Mouse (Mus musculus) retina, embryonic 14.5 days (tissue): Measurements from ENCODE around the gene Sacm1l.
A peak's percentile ranks its signal among the peaks of the same experiment; 100 is the strongest.

Source experiments
- DNase-seq: peaks from one replicate; pipeline ENCODE4 v3.0.0-alpha.2; 2015; ENCODE audit warnings: low spot score

Sacm1l gene

DNA sequence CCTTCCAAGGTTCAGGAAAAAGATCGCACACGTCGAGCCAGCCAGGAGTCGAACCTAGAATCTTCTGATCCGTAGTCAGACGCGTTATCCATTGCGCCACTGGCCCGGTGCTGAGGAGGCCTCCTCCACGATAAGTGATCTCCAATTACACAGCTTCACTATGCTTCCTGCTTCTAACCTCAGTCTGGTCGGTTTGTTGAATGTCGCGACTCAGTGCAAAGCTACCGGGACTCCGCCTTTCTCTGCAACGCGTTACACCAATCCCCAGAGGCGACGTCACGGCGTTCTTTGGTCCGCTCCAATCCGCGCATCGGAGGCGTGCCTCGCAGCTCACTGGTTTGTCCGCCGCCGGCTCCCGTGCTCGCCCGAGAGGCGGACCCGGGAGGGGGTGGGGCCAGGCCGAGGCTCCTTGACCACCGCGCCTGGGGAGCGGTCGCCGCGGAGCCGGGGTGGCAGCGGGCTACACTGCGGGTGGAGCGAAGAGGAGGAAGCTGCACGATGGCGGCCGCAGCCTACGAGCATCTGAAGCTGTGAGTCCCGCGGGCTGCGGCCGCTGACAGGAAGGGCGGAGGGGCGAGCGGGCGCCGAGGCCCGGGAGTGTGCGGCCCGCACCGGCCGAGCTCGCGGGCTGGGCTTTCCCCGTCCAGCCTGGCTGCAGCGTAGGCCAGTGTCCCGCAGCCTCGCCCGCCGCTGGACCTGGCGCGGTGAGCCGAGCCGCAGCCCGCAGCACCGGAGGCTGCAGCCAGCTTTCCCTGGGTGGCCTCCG lies at the start of gene Sacm1l:
Sacm1l (plus strand) TSS at position 368 of the 766 bp plus-strand sequence.
- DNase-seq, result peak; percentile 99

DNA sequence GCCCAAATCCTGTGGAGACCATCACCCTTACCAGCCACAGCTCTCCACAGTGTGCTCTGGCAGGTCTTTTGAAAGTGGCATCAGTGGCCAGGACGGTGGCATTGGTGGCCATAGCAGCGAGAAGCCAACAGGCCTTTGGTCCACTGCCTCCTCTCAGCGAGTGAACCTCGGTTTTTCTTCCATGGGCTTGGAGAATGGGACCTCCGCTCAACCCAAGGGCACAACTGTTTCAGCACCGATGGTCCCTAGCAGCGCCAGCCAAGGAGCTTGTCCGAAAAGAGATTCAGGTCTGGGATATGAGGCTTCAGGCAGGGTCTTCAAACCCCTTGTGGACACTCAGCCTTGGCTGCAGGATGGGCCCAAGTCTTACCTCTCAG lies 49.7 kb upstream of the Sacm1l start:
- DNase-seq, result no peak

DNA sequence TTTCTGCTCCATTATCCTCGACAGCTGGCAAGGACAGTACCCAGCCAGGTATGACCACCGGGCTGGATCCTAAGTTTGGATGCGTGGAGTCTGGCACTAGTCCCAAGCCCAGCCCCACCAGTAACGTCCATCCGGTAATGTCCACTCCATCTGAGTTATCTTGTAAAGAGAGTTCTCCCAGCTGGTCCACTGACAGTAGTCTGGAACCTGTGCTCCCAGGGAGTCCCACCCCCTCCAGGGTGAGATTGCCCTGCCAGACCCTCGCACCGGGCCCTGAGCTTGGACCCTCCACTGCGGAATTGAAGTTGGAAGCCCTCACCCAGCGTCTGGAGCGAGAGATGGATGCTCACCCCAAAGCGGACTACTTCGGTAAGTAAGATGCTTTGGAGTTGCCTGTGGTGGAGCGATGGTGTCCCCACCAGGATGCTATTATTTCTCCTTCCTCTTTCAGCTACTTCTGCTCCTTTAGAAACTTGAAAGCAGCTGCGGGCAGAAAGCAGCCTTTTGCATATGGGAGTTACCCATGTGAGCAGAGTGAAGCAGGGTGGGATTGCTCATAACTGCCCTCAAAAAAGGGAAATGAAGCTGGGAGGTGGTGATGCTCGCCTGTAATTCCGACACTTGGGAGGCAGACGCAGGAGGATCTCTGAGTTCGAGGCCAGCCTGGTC lies 49.2 kb upstream of the Sacm1l start:
- DNase-seq, result no peak

DNA sequence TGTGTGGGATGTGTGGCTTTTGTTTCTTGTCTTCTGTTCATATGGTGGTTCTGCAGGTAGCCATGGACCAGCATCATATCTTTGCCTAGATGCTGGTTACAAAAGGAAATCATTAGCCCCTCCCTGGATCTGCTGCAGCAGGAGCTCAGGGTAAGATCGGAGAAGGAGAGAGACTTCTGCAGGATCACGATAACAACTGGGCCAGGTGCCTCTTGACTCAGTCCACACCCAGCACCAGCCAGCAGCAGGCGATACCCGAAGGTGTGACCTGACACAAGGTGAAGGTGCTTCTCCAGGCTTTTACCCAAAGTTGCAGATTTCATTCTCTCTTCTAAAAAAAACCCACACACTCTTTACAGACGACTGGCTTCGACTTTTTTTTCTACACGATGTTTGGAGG lies 48.4 kb upstream of the Sacm1l start:
- no peak for DNase-seq

DNA sequence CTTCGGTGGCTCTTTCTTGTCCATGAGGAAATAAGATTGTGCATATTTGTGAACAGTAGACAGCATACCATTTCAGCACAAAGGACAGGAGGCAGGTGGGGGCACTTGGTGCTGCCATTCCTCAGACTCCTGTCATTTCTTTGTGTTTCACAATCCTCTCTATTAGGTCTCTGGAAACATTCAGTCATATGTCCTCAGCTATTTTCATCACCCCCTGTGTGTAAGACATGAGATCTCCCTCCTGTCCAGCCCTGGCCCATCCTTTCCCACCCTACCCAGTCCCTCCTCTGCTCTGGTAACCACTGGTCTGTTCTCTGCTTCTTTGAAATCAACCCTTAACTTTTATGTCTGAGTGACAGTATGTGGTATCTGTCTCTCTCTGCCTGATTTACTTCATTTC lies 46.0 kb upstream of the Sacm1l start:
- DNase-seq, result no peak

DNA sequence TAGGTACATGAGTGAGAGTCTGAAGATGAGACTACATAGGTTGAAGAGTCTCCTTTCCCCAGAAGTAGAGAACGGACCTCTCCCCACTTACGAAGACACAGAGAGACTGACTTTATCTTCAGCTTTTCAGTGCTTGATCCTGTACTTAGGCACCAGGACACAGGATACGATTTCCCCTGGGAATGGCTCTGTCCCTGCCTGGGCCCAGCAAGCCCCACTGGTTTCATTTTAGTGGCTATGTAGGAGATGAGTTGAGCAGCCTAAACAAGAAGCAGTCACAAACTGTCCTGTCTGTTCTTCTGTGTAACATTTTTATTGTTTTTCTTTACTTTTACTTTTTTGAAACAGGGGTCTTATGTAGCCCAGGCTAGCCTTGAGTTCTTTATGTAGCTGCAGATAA lies 44.7 kb upstream of the Sacm1l start:
- DNase-seq, result no peak

DNA sequence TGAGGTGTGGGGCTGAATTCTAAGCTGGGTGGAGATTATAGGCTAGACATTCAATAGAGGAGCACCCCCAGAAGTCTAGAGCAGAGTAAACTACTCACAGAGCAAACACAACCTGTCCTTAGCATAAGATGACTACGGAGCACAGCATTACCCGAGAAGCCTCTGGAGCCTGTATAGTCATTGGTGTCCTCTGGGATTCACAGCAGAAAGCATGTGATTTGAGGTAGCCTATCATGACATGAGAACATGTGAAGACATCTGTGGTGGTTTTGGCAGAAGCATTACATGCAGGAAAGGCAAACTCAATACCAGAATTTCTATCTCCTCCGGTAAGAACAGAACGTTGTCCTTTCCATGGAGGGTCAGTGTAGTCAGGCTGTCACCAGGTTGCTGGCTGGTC lies 44.0 kb upstream of the Sacm1l start:
- DNase-seq, result no peak

DNA sequence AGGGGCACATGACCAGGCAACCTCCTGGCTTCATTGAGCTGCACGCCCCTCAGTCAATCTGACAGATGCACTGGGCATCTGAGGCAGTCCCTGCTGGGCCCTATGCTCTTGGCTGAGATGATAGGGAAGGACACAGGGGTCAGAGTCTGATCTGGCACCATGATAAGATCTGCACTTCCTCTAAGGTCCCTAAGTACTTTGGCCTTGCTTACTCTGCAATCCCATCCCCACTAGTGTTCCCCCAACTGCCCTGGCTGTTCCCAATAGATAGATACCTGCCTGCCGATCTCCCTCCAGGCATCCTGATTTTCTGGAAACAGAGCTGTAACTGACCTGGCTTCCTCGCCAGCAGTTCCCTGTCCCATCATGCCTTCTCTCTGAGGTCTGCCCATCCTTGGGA lies 42.9 kb upstream of the Sacm1l start:
- DNase-seq, result no peak

DNA sequence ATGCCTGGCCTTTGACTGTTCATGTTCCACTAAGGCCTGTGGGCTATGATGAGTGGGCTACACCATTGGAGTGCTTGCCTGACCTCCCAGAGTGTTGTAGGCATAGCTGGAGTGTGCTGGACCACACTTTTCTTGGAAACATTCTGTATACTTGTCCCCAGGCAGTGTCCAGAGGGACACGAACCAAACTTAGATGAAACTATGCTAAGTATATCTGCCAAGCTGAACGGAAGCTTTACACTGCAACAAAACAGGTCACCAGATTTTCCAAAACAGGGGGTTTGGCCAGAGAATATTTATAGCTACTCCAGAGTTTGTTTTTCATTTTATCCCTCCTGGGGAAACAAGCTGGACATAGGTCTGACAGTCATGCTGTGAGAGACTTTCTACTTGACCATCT lies 40.5 kb upstream of the Sacm1l start:
- DNase-seq, result no peak

DNA sequence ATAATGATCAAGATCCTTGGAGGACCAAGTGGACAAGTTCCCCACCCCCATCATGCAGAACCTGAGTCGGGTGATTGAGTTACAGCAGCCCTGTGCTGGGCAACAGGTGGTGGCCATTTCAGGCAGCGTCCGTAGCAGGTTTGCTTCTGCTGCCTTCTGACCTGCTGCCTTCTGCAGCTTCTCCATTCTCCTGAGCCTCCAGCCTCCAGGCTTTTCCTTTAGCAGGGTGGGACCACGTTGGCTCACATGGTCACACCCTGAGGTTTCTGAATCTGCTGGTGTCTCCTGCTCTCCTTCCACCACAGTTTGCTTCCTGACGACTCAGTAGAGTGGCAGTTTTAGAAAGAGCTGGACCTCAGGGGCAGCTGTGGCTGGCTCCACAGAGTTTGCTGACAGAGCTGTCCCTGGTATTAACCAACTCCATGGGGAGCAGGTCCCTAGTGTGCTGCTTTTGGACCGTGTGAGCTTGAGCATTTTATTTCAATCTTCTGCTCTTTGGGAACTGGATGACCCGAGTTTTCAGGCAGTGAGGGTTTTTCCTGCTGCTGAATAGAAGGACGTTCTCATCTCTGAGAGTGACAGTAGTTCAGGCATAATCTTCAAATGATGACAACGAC lies 39.7 kb upstream of the Sacm1l start:
- no peak for DNase-seq

DNA sequence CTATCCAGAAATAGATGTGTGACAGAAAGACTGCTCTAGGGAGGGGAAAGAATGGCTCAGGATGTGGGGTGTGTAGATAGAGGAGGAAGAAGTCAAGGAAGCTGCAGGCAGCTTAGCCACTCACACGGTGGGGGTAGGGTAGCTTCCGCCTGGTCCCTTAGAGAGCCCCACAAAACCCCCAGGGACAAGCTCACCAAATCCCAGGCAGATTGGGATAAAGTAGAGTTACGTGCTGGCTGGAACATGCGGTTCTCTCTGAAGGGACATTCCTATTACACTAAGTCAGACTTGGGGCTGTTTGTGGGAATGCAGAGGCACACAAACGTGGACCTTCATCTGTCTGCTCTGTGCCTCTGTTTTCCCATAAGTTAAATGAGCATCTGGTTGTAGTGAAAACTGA lies 38.6 kb upstream of the Sacm1l start:
- DNase-seq, result no peak

DNA sequence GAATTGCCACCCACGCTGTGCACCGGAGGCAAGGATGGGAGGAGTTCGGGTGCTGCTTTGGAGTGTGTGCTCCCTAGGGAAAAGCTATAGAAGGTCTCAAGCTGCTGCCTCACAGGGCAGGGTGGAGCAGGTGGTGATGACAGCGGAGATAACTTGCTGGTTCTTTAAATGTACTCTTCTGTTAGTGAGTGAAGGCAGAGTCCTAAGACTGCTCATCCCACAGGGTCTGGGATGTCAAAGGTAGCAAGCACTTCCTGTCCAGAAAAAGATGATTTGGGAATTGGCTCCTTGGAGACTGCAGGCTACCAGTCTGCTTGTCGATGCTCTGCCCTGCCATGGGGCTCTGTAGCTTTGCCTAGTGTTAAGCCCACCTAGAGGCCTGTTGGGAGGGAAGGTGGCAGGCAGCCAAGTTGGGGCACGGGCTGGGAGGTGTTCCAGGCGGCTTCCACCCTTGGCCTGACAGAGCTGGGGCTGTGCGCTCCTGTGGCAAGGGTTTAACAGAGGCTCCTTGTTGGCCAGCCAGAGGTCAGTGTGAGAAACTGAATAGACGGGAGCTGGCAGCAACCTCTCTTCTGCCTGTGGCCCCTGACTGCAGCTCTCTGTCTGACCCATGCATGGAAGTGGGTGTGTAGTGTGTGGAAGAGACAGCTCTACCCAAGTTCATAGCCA lies 37.5 kb upstream of the Sacm1l start:
- no peak for DNase-seq

DNA sequence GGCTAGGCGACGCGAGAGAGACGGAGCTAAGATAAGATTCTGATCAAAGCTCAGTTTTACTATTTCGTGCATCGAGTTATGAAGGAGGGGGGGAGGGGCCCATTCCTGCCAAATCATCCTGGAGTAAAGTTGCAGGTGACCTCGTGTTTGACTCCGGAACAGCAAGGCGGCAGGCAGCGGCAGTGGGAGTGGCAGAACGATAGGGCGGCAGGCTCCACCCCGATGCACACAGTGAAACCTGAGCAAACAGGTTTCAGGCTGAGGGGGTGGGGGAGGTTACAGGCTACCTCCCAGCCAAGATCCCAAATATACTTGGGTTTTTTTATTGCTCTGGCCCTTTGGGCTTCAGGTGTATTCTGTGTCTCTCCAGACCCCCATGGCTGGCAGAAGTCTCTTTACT lies 32.9 kb upstream of the Sacm1l start:
- DNase-seq, result no peak

DNA sequence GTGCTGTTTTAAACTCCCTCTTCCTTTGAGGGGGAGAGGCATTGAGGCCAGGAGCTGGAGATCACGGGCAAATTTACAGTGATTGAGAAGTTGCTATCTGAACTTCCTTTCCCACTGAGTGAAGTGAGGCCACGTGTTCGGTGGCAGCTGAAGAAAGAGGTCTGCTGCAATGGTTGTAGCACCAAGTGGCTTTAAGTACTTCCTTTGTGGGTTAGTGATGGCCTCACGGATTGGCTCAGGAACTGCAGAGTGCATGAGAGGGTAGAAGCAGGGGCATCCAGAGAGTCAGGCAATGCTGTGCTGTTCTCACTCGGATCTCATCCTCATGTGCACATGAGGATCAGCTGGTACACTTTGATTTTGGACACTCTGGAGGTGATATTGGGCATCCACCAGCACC lies 31.7 kb upstream of the Sacm1l start:
- DNase-seq, result no peak

DNA sequence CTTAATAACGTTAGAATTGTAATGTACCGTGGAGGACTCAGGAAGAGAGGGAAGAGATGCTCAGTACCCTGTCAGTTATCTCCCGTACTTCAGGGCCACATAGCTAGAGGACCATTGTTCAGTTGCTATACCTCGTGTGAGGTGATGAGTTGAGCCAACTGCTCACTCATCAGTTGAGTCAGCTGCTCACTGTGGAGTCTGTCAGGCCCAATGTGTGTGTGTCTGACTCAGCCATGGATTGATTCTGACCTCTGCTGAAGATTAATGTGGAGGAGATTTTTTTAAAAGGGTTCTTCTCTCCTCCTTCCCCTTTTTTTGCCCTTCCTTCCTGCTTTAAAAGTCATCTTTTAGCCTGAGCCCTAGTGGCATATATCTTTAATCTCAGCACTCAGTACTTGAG lies 29.1 kb upstream of the Sacm1l start:
- no peak for DNase-seq

DNA sequence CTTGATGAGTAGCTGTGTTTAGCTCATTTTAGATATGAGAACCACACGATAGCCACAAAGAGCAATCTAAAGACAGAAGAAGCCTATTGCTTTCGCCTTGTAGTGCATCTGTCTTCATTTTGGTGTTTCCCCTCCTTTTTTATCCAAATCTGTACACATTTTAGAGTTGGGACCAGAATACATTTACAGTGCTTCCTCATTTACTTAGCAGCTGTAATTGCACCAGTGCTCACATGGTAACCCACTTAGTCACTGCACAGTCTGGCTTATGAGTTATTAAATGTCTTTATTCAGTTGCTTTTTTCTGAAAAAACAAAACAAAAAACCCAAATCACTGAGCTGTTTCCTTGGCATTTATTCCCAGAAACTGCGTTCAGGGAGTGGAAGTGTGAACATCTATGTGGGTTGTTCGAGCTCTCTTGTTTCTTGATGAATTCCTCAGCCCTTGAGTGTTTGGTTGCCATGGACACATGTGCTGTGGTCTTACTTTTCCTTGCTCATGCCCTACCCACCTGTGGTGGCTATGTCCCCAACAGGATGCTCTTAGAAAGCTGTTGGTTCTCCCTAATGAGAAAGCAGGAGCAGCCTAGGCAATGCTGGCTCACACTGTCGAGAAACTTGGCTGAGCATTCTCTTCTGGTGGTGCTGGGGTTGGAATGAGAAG lies 26.3 kb upstream of the Sacm1l start:
- no peak for DNase-seq

DNA sequence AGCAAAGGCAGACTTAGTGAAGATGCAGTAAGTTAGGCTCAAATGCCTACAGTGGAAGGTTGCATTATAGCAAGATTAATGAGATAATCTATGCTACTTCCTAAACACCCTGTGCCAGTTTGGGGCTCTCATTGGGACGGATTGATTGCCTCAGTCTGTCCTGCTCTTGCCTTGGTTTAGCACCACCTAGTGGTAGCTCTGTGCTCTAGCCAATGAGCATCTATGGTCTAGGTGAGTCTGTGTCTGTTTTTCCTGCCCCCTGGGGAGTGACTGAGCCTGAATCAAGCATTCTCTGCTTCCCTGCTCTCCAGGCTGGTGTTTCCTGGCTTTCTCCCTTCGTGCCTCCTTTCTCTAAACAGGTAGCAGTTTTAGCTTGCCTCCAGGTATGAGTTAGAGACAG lies 25.2 kb upstream of the Sacm1l start:
- DNase-seq, result peak; percentile 82

DNA sequence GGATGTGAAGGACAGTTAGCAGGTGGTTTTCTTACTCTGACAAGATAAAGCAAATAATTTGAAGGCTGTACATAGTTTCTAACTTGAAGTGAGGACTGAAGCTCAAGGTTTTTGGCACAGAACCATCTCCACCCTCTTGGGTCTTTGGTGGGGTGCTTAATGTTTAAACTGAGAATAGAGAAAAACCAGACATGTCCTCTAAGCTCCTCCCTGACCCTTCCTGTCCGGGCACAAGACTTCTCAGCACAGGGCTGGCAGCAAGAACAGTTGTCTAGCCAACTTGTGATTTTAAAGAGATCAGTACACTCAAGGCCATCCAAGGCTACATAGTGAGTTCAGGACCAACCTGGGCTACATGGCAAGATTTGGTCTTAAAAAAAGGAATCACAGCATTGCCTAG lies 24.0 kb upstream of the Sacm1l start:
- no peak for DNase-seq

DNA sequence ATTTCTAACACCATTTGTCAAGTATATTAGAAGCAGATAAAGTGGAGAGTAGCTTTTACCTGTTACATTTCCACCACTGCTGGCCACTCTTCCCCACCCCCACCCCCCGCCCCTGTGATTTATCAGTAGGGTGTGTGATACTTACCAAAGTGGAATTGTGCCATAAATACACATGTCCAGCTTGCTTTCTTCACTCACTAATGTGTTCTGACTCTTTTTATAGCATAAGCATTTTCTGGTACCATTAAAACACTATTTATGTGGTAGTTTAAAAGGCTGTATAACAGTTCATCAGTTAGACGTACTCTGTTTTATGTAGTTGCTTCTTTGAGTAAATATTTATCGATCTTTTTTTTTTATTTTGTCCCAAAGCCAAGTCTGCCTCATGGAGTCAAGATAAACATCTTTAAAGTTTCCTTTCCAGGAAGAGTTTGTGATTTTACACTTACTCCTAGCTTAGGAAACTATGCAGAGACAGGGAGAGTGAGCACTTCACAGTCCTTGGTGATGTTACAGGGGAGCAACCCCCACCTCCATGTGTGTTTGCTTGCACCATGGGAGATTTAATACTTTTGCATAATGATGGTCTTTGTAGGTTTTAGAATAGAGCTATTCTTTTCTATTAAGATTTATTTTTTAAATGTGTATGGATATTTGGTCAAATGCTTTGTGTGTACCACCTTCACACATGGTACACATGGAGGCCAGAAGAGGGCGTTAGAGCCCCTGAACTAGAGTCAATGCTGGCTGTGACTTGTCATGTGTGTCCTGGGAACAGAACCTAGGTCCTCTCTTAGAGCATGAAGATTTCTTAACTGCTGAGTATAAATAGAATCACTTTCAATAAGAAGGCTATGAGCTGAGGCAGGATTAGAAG lies 23.1 kb upstream of the Sacm1l start:
- DNase-seq, result no peak

DNA sequence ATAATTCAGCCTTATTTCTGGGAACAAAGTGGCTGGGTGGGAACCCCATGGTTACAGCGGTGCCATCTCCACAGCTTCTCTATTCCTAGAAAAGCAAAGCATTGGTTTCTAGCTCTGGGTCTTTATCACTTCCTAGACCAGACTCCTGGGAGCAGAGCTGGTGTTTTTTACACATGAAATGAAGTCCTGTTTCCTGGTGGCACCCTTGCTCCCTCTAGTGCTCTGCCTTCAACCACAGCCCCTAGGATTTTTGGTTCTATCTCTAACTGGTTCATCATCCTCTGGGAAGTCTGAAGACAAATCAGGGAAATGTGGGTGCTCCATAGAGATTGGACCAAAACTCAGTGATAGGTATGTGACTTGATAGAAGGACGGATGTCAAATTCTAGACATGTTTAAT lies 22.2 kb upstream of the Sacm1l start:
- no peak for DNase-seq

DNA sequence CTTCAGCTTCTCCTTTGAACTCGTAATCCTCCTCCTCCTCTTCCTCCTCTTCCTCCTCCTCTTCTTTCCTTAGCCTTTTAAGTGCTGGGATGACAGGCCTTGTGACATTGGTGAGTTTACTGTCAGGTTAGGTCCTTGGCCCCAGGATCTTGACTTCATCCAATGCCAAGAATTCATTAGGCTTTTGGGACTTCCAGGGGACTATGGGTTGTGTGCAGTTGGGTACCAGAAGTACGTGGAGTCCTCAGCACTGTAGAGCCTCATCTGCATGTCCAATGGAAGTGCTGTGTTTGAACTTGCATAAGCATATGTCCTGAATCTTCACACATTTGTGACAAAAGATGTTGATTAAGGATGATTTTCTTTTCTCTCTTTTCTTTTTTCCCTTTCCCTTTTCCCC lies 20.6 kb upstream of the Sacm1l start:
- DNase-seq, result no peak
